ENCODE assay signal across 8 mouse cellular contexts in genomic region chr19:5001666-5002406, GRCm38 (mm10). TPM values are rescaled to one million over a fixed set of nuclear protein-coding genes. Genes with fewer than 3 reads are reported as not detected.
DNase-seq lines count a peak whose midpoint lies in the region; ATAC-seq and TF ChIP-seq lines count a peak whose summit lies in the region.

No protein-coding gene starts in this region.

- dilution Hi-C loops in CH12.LX (cut with MboI; ENCODE audit: extremely low pct_ligation_motif_present, extremely low pct_unique_long_range_greater_than_20kb, low sequenced_read_pairs) = no loop called here

- TF ChIP-seq RAD21 in CH12.LX (IDR thresholded peaks at IDR 0.05; ENCODE audit: low read depth, low read length) = peak; percentile 92

- no peaks in the 10 kb centered on the region for H3K36me3 ChIP-seq in CH12.LX (replicated peaks in 1 of 2; ENCODE audit: control insufficient read depth in 1 of 2, insufficient read depth in 1 of 2, low read length in 1 of 2)
- no peaks in the 10 kb centered on the region for H3K36me3 ChIP-seq in forebrain, embryonic 12.5 days (replicated peaks)
- H3K36me3 ChIP-seq in liver, postnatal 0 days (replicated peaks; ENCODE audit: insufficient read depth, low read length) = no peaks in the 10 kb centered on the region
- H3K36me3 ChIP-seq in neural tube, embryonic 14.5 days (ENCODE audit: control insufficient read depth, insufficient read depth, low read length) = no peaks in the 10 kb centered on the region

- no peaks in the 10 kb centered on the region for H3K79me2 ChIP-seq in CH12.LX (replicated peaks; ENCODE audit: control insufficient read depth, extremely low read depth, insufficient read depth, poor library complexity, severe bottlenecking)

- H3K27ac ChIP-seq in CH12.LX (ENCODE audit: insufficient read depth, low read depth) = no peak overlapping the region
- peak overlapping the region; percentile 92 for H3K27ac ChIP-seq in forebrain, embryonic 12.5 days
- H3K27ac ChIP-seq in liver, postnatal 0 days (ENCODE audit: low read depth) = no peak overlapping the region
- H3K27ac ChIP-seq in neural tube, embryonic 14.5 days (ENCODE audit: low read depth, low read length) = peak overlapping the region; percentile 88

- peaks cover 4 to 7% of the 10 kb centered on the region in 2 experiments; a peak in 3 of 4 replicates for H3K4me1 ChIP-seq in CH12.LX (ENCODE audit: control insufficient read depth in 1 of 2, insufficient read depth in 2 of 2)
- H3K4me1 ChIP-seq in forebrain, embryonic 12.5 days = peaks cover 15% of the 10 kb centered on the region
- no peaks in the 10 kb centered on the region; the same call in 1 of the 2 replicates for H3K4me1 ChIP-seq in liver, postnatal 0 days (ENCODE audit: insufficient read depth)
- H3K4me1 ChIP-seq in neural tube, embryonic 14.5 days (ENCODE audit: control insufficient read depth, insufficient read depth, low read length) = peaks cover 12% of the 10 kb centered on the region; the same call in 1 of the 2 replicates

- H3K27me3 ChIP-seq in CH12.LX (replicated peaks) = peaks cover 86% of the 10 kb centered on the region
- H3K27me3 ChIP-seq in forebrain, embryonic 12.5 days = peaks cover 24% of the 10 kb centered on the region
- peaks cover 13% of the 10 kb centered on the region for H3K27me3 ChIP-seq in liver, postnatal 0 days (ENCODE audit: insufficient read depth, low read length)
- no peaks in the 10 kb centered on the region for H3K27me3 ChIP-seq in neural tube, embryonic 14.5 days (ENCODE audit: control insufficient read depth, insufficient read depth, low read length)

- peak overlapping the region; percentile 48 for H3K4me2 ChIP-seq in CH12.LX (ENCODE audit: insufficient read depth, low read depth, poor library complexity, severe bottlenecking)
- H3K4me2 ChIP-seq in forebrain, embryonic 12.5 days = peak overlapping the region; percentile 70
- H3K4me2 ChIP-seq in liver, postnatal 0 days (ENCODE audit: low read depth, low read length) = peak overlapping the region; percentile 26
- H3K4me2 ChIP-seq in neural tube, embryonic 14.5 days (ENCODE audit: low read depth, low read length) = peak overlapping the region; percentile 50

- no peak for TF ChIP-seq POLR2A in CH12.LX (IDR thresholded peaks at IDR 0.05; ENCODE audit: low read depth, low read length)

- H3K9ac ChIP-seq in CH12.LX (ENCODE audit: insufficient read depth, low read depth) = no peak overlapping the region
- H3K9ac ChIP-seq in forebrain, embryonic 12.5 days = peak overlapping the region; percentile 57
- H3K9ac ChIP-seq in liver, postnatal 0 days (replicated peaks) = no peak overlapping the region
- peak overlapping the region; percentile 13 for H3K9ac ChIP-seq in neural tube, embryonic 14.5 days (replicated peaks; ENCODE audit: low read depth, low read length)

- peak; percentile 67 for DNase-seq in CH12.LX (ENCODE audit: extremely low read depth)
- peak; percentile 59 for DNase-seq in c-Kit-positive CD71-positive TER-119-negative erythroid progenitor cells, embryonic 14.5 days (ENCODE audit: low read depth)
- DNase-seq in heart, postnatal 10 days = peak; percentile 85 to 88
- peak; percentile 82 to 87 for DNase-seq in kidney, postnatal 4 days
- peak; percentile 77 for DNase-seq in liver, postnatal 0 days
- peak; percentile 98 for DNase-seq in telencephalon, adult 2 months (ENCODE audit: low read depth, low spot score)

- TF ChIP-seq EP300 in CH12.LX (IDR thresholded peaks at IDR 0.05; ENCODE audit: low read length) = no peak
- no peak for TF ChIP-seq EP300 in liver, postnatal 0 days (IDR thresholded peaks at IDR 0.05; ENCODE audit: low read depth)

- WGBS in forebrain, embryonic 12.5 days = under 1% methylated on average over 39 of the region's 39 CpGs
- 1% methylated on average over 39 of the region's 39 CpGs for WGBS in liver, postnatal 0 days (ENCODE audit: insufficient replicate concordance)
- under 1% methylated on average over 39 of the region's 39 CpGs for WGBS in neural tube, embryonic 14.5 days

- H3K9me3 ChIP-seq in CH12.LX (replicated peaks; ENCODE audit: low read length) = peaks cover 9% of the 10 kb centered on the region
- H3K9me3 ChIP-seq in forebrain, embryonic 12.5 days = no peaks in the 10 kb centered on the region
- H3K9me3 ChIP-seq in liver, postnatal 0 days (ENCODE audit: low read length) = no peaks in the 10 kb centered on the region
- H3K9me3 ChIP-seq in neural tube, embryonic 14.5 days (ENCODE audit: control insufficient read depth, low read length) = no peaks in the 10 kb centered on the region

- H3K4me3 ChIP-seq in CH12.LX (replicated peaks in 1 of 3; ENCODE audit: low read depth in 2 of 3, low read length in 2 of 3, poor library complexity in 1 of 3) = no peak overlapping the region
- peak overlapping the region; percentile 39 for H3K4me3 ChIP-seq in forebrain, embryonic 12.5 days (replicated peaks)
- H3K4me3 ChIP-seq in liver, postnatal 0 days (ENCODE audit: low read depth, low read length) = no peak overlapping the region
- peak overlapping the region; percentile 25 for H3K4me3 ChIP-seq in neural tube, embryonic 14.5 days (ENCODE audit: low read depth, low read length)

- TF ChIP-seq CTCF in CH12.LX (conservative IDR thresholded peaks at IDR 0.05 in 1 of 2, IDR thresholded peaks at IDR 0.05 in 1 of 2; ENCODE audit: low read depth in 2 of 2, low read length in 2 of 2) = peak; percentile 70 to 99
- peak; percentile 90 for TF ChIP-seq CTCF in liver, postnatal 0 days (IDR thresholded peaks at IDR 0.05; ENCODE audit: low read depth)

- ATAC-seq in forebrain, embryonic 12.5 days (ENCODE audit: low FRiP score) = peak; percentile 98
- peak; percentile 50 for ATAC-seq in liver, postnatal 0 days
- peak; percentile 97 for ATAC-seq in neural tube, embryonic 14.5 days (ENCODE audit: low read depth)

- in situ Hi-C loops in CH12.LX (cut with MboI; ENCODE audit: low pct_ligation_motif_present, low pct_unique_long_range_greater_than_20kb, low sequenced_read_pairs) = no loop called here

- intact Hi-C loops in heart, postnatal 10 days (cut with DNase I) = loop anchor here (1.0 kb wide), 2 partner anchors 21 to 40 kb away; partner anchors contain the start of gene Mrpl11

TF ChIP-seq in CH12.LX, 34 proteins besides CTCF, POLR2A, EP300 and RAD21 (continues in another document):
- TF ChIP-seq JUND (conservative IDR thresholded peaks at IDR 0.05; ENCODE audit: low read depth, low read length) (no peak), NRF1 (IDR thresholded peaks at IDR 0.05; ENCODE audit: low read depth, low read length) (0 out of 2 replicates have a peak, but pooled peaks have one; percentile 4), MYC (IDR thresholded peaks at IDR 0.05; ENCODE audit: low read depth, low read length) (no peak), MXI1 (IDR thresholded peaks at IDR 0.05; ENCODE audit: low read depth, low read length) (no peak), ZC3H11A (IDR thresholded peaks at IDR 0.05; ENCODE audit: low read depth, low read length) (peak; percentile 74), MAZ (IDR thresholded peaks at IDR 0.05; ENCODE audit: low read depth, low read length) (0 out of 2 replicates have a peak, but pooled peaks have one; percentile 50), MEF2A (IDR thresholded peaks at IDR 0.05; ENCODE audit: borderline replicate concordance, low read depth, low read length) (no peak), MAFK (IDR thresholded peaks at IDR 0.05; ENCODE audit: insufficient replicate concordance, low read length) (no peak)

RNA-seq across cellular contexts. Expression of gene Npas4, which starts 11.7 kb away (rescaled TPM):
- total RNA-seq in CH12.LX (2012; rRNA removed) = not detected in 2 replicates
- not detected in 2 replicates for total RNA-seq in CH12.LX (2014; rRNA removed)
- not detected in 2 replicates for polyA plus RNA-seq in CH12.LX (2012; ENCODE audit: insufficient read length, low read depth)
- 0.09 and 0.14 TPM in 2 replicates for polyA plus RNA-seq in forebrain, embryonic 12.5 days (2016; fragmentation: Nextera tagmentation; extraction: Ambion mirVana)
- total RNA-seq in heart, postnatal 10 days (2021) = under 1 TPM; 0.10 to 0.24 TPM
- polyA plus RNA-seq in liver, postnatal 0 days (2015; fragmentation: Nextera tagmentation; extraction: Ambion mirVana) = not detected in 2 replicates
- 0.35 and 0.48 TPM in 2 replicates for polyA plus RNA-seq in neural tube, embryonic 14.5 days (2014; fragmentation: Nextera tagmentation; extraction: Ambion mirVana)

RNA-seq across cellular contexts. Expression of gene Slc29a2, which starts 21.8 kb away (rescaled TPM):
- total RNA-seq in CH12.LX (2012; rRNA removed) (4.2 and 6.7 TPM in 2 replicates), CH12.LX (2014; rRNA removed) (0.96 and 2.1 TPM in 2 replicates)
- polyA plus RNA-seq in CH12.LX (2012; ENCODE audit: insufficient read length, low read depth) = 5.6 and 6.6 TPM in 2 replicates
- 7.2 and 7.4 TPM in 2 replicates for polyA plus RNA-seq in forebrain, embryonic 12.5 days (2016; fragmentation: Nextera tagmentation; extraction: Ambion mirVana)
- 10 to 100 TPM; 21.2 to 23.9 TPM for total RNA-seq in heart, postnatal 10 days (2021)
- 0.87 and 1.0 TPM in 2 replicates for polyA plus RNA-seq in liver, postnatal 0 days (2015; fragmentation: Nextera tagmentation; extraction: Ambion mirVana)
- 11.5 and 12.2 TPM in 2 replicates for polyA plus RNA-seq in neural tube, embryonic 14.5 days (2014; fragmentation: Nextera tagmentation; extraction: Ambion mirVana)

RNA-seq across cellular contexts. Expression of gene B4gat1, which starts 36.8 kb away (rescaled TPM):
- 9.8 and 12.1 TPM in 2 replicates for total RNA-seq in CH12.LX (2012; rRNA removed)
- 6.9 and 7.7 TPM in 2 replicates for total RNA-seq in CH12.LX (2014; rRNA removed)
- 5.2 and 5.6 TPM in 2 replicates for polyA plus RNA-seq in CH12.LX (2012; ENCODE audit: insufficient read length, low read depth)
- polyA plus RNA-seq in forebrain, embryonic 12.5 days (2016; fragmentation: Nextera tagmentation; extraction: Ambion mirVana) = 37.6 and 37.9 TPM in 2 replicates
- 10 to 100 TPM; 38.3 to 45.5 TPM for total RNA-seq in heart, postnatal 10 days (2021)
- 11.7 and 12.4 TPM in 2 replicates for polyA plus RNA-seq in liver, postnatal 0 days (2015; fragmentation: Nextera tagmentation; extraction: Ambion mirVana)
- 92.5 and 108 TPM in 2 replicates for polyA plus RNA-seq in neural tube, embryonic 14.5 days (2014; fragmentation: Nextera tagmentation; extraction: Ambion mirVana)

RNA-seq across cellular contexts. Expression of gene AC124502.3, which starts 36.9 kb away (rescaled TPM):
- total RNA-seq in CH12.LX (2012; rRNA removed) (1.3 and 2.1 TPM in 2 replicates), CH12.LX (2014; rRNA removed) (0.15 and 0.22 TPM in 2 replicates)
- polyA plus RNA-seq in CH12.LX (2012; ENCODE audit: insufficient read length, low read depth) = 0.29 TPM in 1 of 2 replicates, not detected in the other
- polyA plus RNA-seq in forebrain, embryonic 12.5 days (2016; fragmentation: Nextera tagmentation; extraction: Ambion mirVana) = 2.5 and 3.4 TPM in 2 replicates
- total RNA-seq in heart, postnatal 10 days (2021) = 1 to 10 TPM; 1.6 to 2.3 TPM
- 0.19 and 0.31 TPM in 2 replicates for polyA plus RNA-seq in liver, postnatal 0 days (2015; fragmentation: Nextera tagmentation; extraction: Ambion mirVana)
- 2.1 and 3.0 TPM in 2 replicates for polyA plus RNA-seq in neural tube, embryonic 14.5 days (2014; fragmentation: Nextera tagmentation; extraction: Ambion mirVana)

RNA-seq across cellular contexts. Expression of gene Brms1, which starts 39.3 kb away (rescaled TPM):
- 22.8 and 24.6 TPM in 2 replicates for total RNA-seq in CH12.LX (2012; rRNA removed)
- 30.0 and 36.3 TPM in 2 replicates for total RNA-seq in CH12.LX (2014; rRNA removed)
- polyA plus RNA-seq in CH12.LX (2012; ENCODE audit: insufficient read length, low read depth) = 50.9 and 63.7 TPM in 2 replicates
- polyA plus RNA-seq in forebrain, embryonic 12.5 days (2016; fragmentation: Nextera tagmentation; extraction: Ambion mirVana) = 57.5 and 60.3 TPM in 2 replicates
- total RNA-seq in heart, postnatal 10 days (2021) = 10 to 100 TPM; 13.5 to 15.6 TPM
- 20.7 and 22.6 TPM in 2 replicates for polyA plus RNA-seq in liver, postnatal 0 days (2015; fragmentation: Nextera tagmentation; extraction: Ambion mirVana)
- 21.4 and 34.1 TPM in 2 replicates for polyA plus RNA-seq in neural tube, embryonic 14.5 days (2014; fragmentation: Nextera tagmentation; extraction: Ambion mirVana)

Comparison
In these comparisons a context has a peak if more than half of its experiments do, and no peak if none do; other contexts are left out.
1. H3K27ac ChIP-seq: peak in forebrain, embryonic 12.5 days (single experiment) and neural tube, embryonic 14.5 days (single experiment); none in CH12.LX (single experiment) and liver, postnatal 0 days (single experiment).
2. H3K4me3 ChIP-seq: peak in forebrain, embryonic 12.5 days (single experiment) and neural tube, embryonic 14.5 days (single experiment); none in CH12.LX (0 of 3) and liver, postnatal 0 days (single experiment).
3. H3K9ac ChIP-seq: peak in forebrain, embryonic 12.5 days (single experiment) and neural tube, embryonic 14.5 days (single experiment); none in CH12.LX (single experiment) and liver, postnatal 0 days (single experiment).
4. Peak in every context shown above with its lines, with median percentiles within 50 percentile points of each other: DNase-seq, H3K4me2 ChIP-seq and ATAC-seq.